Mouse (Mus musculus) midbrain, embryonic 11.5 days (tissue): ENCODE data around the gene Lrba. TPM values are rescaled to one million over a fixed set of nuclear protein-coding genes. Genes with fewer than 3 reads are reported as not detected.

Experiments
- ATAC-seq: fragments of 200-750 bp; cut with Nextera tagmentation; 2 replicates; pipeline ENCODE4 v1.8.0; 2017; ENCODE audit warnings: moderate TSS enrichment, moderate library complexity; ENCODE audit not compliant: low FRiP score
- DNase-seq: peaks from one replicate; pipeline ENCODE4 v3.0.0; 2015; ENCODE audit warnings: low spot score; ENCODE audit errors: missing footprints
- H3K27ac ChIP-seq: fragments of 300-500 bp; sonication (generic); 2 replicates; pipeline ENCODE4 v1.5.1; 2014; ENCODE audit warnings: low read depth, low read length
- H3K27me3 ChIP-seq: fragments of 300-500 bp; sonication (generic); 2 replicates; pipeline ENCODE4 v1.6.1; 2014; ENCODE audit warnings: mild to moderate bottlenecking, low read length, moderate library complexity, mixed read lengths; ENCODE audit not compliant: control insufficient read depth, insufficient read depth
- H3K36me3 ChIP-seq: fragments of 300-500 bp; sonication (generic); 2 replicates; pipeline ENCODE4 v1.6.1; 2014; ENCODE audit warnings: mild to moderate bottlenecking, low read length, moderate library complexity, mixed read lengths; ENCODE audit not compliant: control insufficient read depth, insufficient read depth
- H3K4me1 ChIP-seq: fragments of 300-500 bp; sonication (generic); 2 replicates; pipeline ENCODE4 v1.6.1; 2014; ENCODE audit warnings: low read length; ENCODE audit not compliant: control insufficient read depth, insufficient read depth
- H3K4me2 ChIP-seq: fragments of 300-500 bp; sonication (generic); 2 replicates; pipeline ENCODE4 v1.6.1; 2014; ENCODE audit warnings: mild to moderate bottlenecking, moderate library complexity
- H3K4me3 ChIP-seq: fragments of 300-500 bp; sonication (generic); 2 replicates; pipeline ENCODE4 v1.5.1; 2014; ENCODE audit warnings: low read depth, low read length
- H3K9ac ChIP-seq: fragments of 300-500 bp; sonication (generic); 2 replicates; pipeline ENCODE4 v1.6.1; 2014; ENCODE audit warnings: low read length
- H3K9me3 ChIP-seq: fragments of 300-500 bp; sonication (generic); 2 replicates; pipeline ENCODE4 v1.6.1; 2016; ENCODE audit warnings: low read length; ENCODE audit not compliant: control insufficient read depth
- WGBS: fragments of 180-500 bp; shearing (Covaris S2); extraction: QIAGEN DNeasy Blood & Tissue Kit; methylation state at CpG from one replicate; pipeline ENCODE4 v1.1.7; 2014; 5-methylcytosine and 5-hydroxymethylcytosine counted together
- polyA plus RNA-seq: library from polyadenylated mRNA; unstranded; fragments of >200 nt; fragmentation: Nextera tagmentation; extraction: Ambion mirVana; gene quantifications from 2 replicates; pipeline ENCODE4 v1.2.1, GENCODE M21; 2014

Lrba gene
- polyA plus RNA-seq, 1 experiment from 2014 or later: 7.9 TPM

GRCm38 (mm10) chr3:86308833-86309232 is 84.4 kb downstream of the Lrba start:
- Histone ChIP-seq H3K27ac (no peak overlapping the region), H3K4me3 (no peak overlapping the region), H3K4me2 (no peak overlapping the region), H3K36me3 (no peaks in the 10 kb centered on the region), H3K27me3 (no peaks in the 10 kb centered on the region), H3K4me1 (no peaks in the 10 kb centered on the region), H3K9me3 (no peaks in the 10 kb centered on the region), H3K9ac (no peak overlapping the region)
- DNase-seq (no peak), ATAC-seq (no peak)
- 89% methylated on average over 2 of the region's 2 CpGs for WGBS

- Histone ChIP-seq H3K27ac (no peak overlapping the region), H3K4me1 (no peaks in the 10 kb centered on the region), H3K9me3 (no peaks in the 10 kb centered on the region), H3K9ac (no peak overlapping the region), H3K27me3 (no peaks in the 10 kb centered on the region), H3K36me3 (no peaks in the 10 kb centered on the region), H3K4me3 (no peak overlapping the region), H3K4me2 (no peak overlapping the region)
- DNase-seq (no peak), ATAC-seq (no peak)
- 71% methylated on average over 5 of the region's 5 CpGs for WGBS
Measured at GRCm38 (mm10) chr3:86310216-86310615, 85.7 kb downstream of the Lrba start.

GRCm38 (mm10) chr3:86311406-86311805 is 86.9 kb downstream of the Lrba start:
- H3K27me3 ChIP-seq: no peaks in the 10 kb centered on the region
- 14% methylated on average over 1 of the region's 1 CpGs for WGBS
- no peaks in the 10 kb centered on the region for H3K9me3 ChIP-seq
- H3K4me3 ChIP-seq: no peak overlapping the region
- no peak overlapping the region for H3K27ac ChIP-seq
- no peaks in the 10 kb centered on the region for H3K36me3 ChIP-seq
- no peaks in the 10 kb centered on the region for H3K4me1 ChIP-seq
- no peak overlapping the region for H3K9ac ChIP-seq
- ATAC-seq (no peak), DNase-seq (no peak)
- no peak overlapping the region for H3K4me2 ChIP-seq

GRCm38 (mm10) chr3:86317636-86318035 is 93.2 kb downstream of the Lrba start:
- ATAC-seq: no peak

GRCm38 (mm10) chr3:86328531-86328930 is 104.1 kb downstream of the Lrba start:
- Histone ChIP-seq H3K27me3 (no peaks in the 10 kb centered on the region), H3K4me1 (no peaks in the 10 kb centered on the region), H3K36me3 (no peaks in the 10 kb centered on the region), H3K4me3 (no peak overlapping the region), H3K4me2 (no peak overlapping the region), H3K27ac (no peak overlapping the region), H3K9me3 (no peaks in the 10 kb centered on the region), H3K9ac (no peak overlapping the region)
- DNase-seq (peak; percentile 92), ATAC-seq (no peak)
- 19% methylated on average over 1 of the region's 1 CpGs for WGBS

More at GRCm38 (mm10) chr3:86317636-86318035, 93.2 kb downstream of the Lrba start:
- no peak for DNase-seq
- no peaks in the 10 kb centered on the region for H3K9me3 ChIP-seq
- no peaks in the 10 kb centered on the region for H3K27me3 ChIP-seq
- 90% methylated on average over 5 of the region's 5 CpGs for WGBS
- no peak overlapping the region for H3K4me3 ChIP-seq
- no peak overlapping the region for H3K9ac ChIP-seq
- no peaks in the 10 kb centered on the region for H3K36me3 ChIP-seq
- H3K27ac ChIP-seq: no peak overlapping the region
- H3K4me1 ChIP-seq: no peaks in the 10 kb centered on the region
- no peak overlapping the region for H3K4me2 ChIP-seq

- Histone ChIP-seq H3K9me3 (no peaks in the 10 kb centered on the region), H3K36me3 (no peaks in the 10 kb centered on the region), H3K27me3 (no peaks in the 10 kb centered on the region), H3K4me2 (no peak overlapping the region), H3K4me3 (no peak overlapping the region), H3K27ac (no peak overlapping the region), H3K9ac (no peak overlapping the region), H3K4me1 (no peaks in the 10 kb centered on the region)
- peak; percentile 88 for DNase-seq
- WGBS: 26% methylated on average over 5 of the region's 5 CpGs
- ATAC-seq: peak; percentile 74; the same call in 1 of the 2 replicates
Measured at GRCm38 (mm10) chr3:86343261-86343660, 118.8 kb downstream of the Lrba start.

- H3K9me3 ChIP-seq: no peaks in the 10 kb centered on the region
- no peak for ATAC-seq
- H3K27ac ChIP-seq: no peak overlapping the region
- H3K4me1 ChIP-seq: no peaks in the 10 kb centered on the region
- no peak overlapping the region for H3K9ac ChIP-seq
- no peaks in the 10 kb centered on the region for H3K36me3 ChIP-seq
- H3K27me3 ChIP-seq: no peaks in the 10 kb centered on the region
- H3K4me3 ChIP-seq: no peak overlapping the region
- DNase-seq: no peak
- 60% methylated on average over 5 of the region's 5 CpGs for WGBS
- no peak overlapping the region for H3K4me2 ChIP-seq
Measured at GRCm38 (mm10) chr3:86362486-86362885, 138.0 kb downstream of the Lrba start.

- Histone ChIP-seq H3K36me3 (no peaks in the 10 kb centered on the region), H3K4me1 (no peaks in the 10 kb centered on the region), H3K9me3 (no peaks in the 10 kb centered on the region), H3K27ac (no peak overlapping the region), H3K9ac (no peak overlapping the region), H3K27me3 (no peaks in the 10 kb centered on the region), H3K4me3 (no peak overlapping the region), H3K4me2 (no peak overlapping the region)
- DNase-seq (peak; percentile 64), ATAC-seq (no peak)
- 75% methylated on average over 2 of the region's 2 CpGs for WGBS
Measured at GRCm38 (mm10) chr3:86371466-86371865, 147.0 kb downstream of the Lrba start.

- DNase-seq: peak; percentile 66
- Histone ChIP-seq H3K27ac (no peak overlapping the region), H3K4me1 (no peaks in the 10 kb centered on the region), H3K9me3 (no peaks in the 10 kb centered on the region), H3K36me3 (no peaks in the 10 kb centered on the region), H3K27me3 (no peaks in the 10 kb centered on the region), H3K4me2 (no peak overlapping the region), H3K9ac (no peak overlapping the region), H3K4me3 (no peak overlapping the region)
- WGBS: 84% methylated on average over 2 of the region's 2 CpGs
- no peak for ATAC-seq
Measured at GRCm38 (mm10) chr3:86375276-86375675, 150.8 kb downstream of the Lrba start.

- H3K4me2 ChIP-seq: no peak overlapping the region
- no peak overlapping the region for H3K9ac ChIP-seq
- ATAC-seq (no peak), DNase-seq (peak; percentile 80)
- no peak overlapping the region for H3K27ac ChIP-seq
- H3K4me1 ChIP-seq: no peaks in the 10 kb centered on the region
- no peaks in the 10 kb centered on the region for H3K36me3 ChIP-seq
- no peak overlapping the region for H3K4me3 ChIP-seq
- WGBS: 31% methylated on average over 2 of the region's 2 CpGs
- H3K9me3 ChIP-seq: no peaks in the 10 kb centered on the region
- H3K27me3 ChIP-seq: no peaks in the 10 kb centered on the region
Measured at GRCm38 (mm10) chr3:86382557-86382956, 158.1 kb downstream of the Lrba start.
